Mouse (Mus musculus) brain, adult 2 months (tissue): ENCODE results near the gene Dglucy.

Experiments used
- DNase-seq: peaks from one replicate; pipeline ENCODE4 v3.0.0; 2011; ENCODE audit warnings: low read depth, low spot score

Dglucy gene

DNA sequence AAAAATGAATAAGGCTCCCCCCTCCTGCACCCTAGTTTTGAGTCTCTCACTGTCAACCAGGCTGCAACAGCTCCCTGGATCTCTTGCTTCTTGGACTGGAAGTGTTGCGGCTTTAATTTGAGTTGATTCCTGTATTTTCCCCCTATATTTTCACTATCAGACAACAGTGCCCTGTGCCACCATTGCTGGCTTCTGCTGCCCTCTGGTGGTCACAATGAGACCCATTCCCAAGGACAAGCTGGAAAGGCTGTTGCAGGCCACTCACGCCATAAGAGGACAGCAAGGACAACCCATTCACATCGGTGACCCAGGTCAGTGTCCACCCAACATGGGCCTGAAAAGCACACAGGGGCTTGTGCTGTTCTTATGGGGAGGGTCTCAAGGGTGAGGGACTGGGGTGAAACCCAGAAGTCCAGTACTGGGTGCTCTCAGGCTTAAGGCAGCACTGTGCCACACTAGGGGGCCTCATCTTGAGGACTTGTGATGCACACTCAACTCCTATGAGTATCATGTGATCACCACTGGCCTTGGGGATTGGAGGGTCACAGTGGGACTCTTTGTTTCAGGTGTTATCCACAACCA, 62.4 kb downstream of the Dglucy start:
- DNase-seq, result peak; percentile 90

DNA sequence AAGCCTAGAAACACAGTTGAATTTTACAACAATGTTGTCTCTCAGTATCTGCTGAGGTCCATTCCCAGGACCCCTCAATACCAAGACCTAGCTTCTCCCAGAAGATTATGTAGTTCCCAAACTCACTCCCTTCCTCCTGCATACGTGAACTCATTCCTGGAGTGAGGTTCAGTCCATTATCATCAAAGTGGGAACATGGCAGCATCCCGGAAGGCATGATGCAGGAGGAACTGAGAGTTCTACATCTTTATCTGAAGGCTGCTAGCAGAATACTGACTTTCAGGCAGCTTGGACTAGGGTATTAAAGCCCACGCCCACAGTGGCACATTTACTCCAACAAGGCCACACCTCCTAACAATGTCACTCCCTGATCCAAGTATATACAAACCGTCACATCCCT, 64.3 kb downstream of the Dglucy start:
- DNase-seq, result no peak

DNA sequence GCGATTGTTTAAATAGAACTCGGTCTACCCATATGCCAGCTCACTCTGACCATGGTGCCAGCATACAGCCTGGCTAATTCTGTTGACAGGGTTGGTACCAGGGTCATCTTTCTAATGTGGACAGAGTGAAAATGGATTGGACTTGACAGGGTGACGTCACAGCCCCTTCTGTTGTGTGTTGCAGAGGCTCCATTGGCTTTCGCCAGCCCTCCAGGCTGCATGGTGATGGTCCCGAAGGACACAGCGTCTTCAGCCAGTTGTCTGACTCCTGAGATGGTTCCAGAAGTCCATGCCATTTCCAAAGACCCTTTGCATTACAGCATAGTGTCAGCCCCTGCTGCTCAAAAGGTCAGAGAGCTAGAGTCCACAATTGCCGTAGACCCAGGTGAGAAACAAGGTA, 65.7 kb downstream of the Dglucy start:
- no peak for DNase-seq

DNA sequence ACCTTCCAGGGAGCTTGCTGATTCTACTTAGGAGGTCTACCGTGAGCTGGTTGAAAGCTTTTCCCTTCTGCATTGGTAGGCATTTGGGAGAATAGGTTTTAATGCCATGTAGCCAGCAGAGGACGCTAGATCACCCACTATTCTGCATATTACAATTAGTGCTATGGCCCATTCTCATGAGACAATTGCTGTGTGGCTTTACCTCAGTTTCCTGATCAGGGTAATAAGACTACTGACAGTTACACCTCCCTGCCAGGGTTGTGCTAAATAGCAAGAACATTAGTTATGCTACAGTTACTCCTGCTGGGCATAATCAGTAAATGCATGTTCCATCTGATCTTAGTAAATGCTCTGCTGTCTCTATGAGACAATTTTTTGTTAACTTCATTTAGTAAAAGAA, 67.0 kb downstream of the Dglucy start:
- DNase-seq, result no peak

DNA sequence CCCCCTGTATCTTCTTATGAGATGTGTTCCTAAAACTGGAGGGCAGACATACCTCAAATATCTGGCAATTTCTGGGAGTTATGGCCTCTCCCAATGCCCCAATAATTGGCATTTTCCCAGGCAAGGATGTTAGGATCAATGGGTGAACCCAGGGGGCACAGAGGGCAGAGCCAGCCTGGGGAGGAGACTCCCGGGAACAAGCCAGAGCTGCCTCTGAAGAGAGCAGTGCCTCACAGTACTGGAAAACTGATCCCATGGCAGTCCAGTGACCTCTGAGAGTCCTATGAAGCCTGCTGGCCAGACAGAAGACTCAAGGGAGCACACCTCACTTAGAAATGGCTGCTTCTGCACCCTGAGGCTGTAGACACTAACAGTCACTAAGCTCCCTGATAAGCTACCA, 67.7 kb downstream of the Dglucy start:
- DNase-seq, result no peak

DNA sequence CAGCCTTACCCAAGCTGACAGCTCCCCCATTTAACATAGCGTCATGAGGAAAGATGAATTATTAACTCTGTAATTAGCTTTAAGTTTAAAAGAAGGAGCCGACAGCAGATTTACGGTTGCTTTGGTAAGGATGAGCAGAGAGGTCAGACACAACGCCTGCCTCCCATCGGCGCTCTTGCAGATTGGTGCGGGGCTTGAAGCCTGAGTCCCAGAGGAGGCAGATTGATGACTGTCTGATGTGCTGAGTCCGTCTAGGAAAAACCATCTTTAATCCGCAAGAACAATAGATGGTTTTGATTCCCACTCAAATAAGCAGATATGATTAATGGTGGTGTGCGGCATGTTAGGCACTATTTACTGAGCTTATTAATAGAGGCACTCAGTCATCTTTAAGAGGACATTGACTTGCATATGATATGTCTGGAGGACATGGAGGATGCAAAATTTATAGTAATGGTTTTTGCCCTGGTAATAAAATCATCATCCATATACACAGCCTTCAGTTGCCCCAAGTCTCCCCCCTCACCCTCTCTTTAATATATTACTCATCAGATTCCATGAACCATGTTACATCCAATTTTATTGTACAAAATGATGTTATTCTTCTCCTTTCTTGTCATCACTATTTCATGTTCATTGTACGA, 68.7 kb downstream of the Dglucy start:
- no peak for DNase-seq

DNA sequence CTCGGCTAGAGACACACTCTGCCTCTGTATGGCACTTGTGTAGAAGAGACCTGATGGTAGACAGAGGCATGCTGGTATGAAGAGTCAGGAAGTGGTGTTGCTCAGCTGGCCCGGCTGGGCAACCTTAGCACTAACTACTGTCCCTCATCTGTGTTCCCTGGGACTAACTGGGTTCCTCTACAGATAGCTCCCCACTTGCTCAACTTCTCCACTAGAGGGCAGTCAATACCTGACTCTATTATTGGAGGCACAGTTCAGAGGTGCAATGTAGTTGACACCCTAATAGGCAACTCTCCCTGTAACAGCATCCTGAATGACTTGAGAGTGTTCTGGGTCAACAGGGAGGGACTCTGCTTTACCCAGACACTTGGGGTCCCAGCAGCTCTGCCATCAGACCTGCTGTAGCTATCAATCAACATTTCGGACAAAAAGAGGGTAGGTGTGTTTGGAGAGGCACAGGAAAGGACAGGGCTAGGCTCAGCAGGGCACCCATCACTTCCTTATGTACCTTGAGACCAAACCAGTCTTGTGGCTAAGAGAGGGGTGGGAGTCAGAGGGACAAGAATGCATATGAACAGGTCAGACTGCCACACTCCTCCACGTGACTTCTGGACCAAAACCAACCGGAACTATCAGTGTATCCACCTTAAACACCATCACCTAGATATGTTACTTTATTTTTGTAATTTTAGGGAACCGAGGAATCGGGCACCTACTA, 70.7 kb downstream of the Dglucy start:
- peak; percentile 82 for DNase-seq

DNA sequence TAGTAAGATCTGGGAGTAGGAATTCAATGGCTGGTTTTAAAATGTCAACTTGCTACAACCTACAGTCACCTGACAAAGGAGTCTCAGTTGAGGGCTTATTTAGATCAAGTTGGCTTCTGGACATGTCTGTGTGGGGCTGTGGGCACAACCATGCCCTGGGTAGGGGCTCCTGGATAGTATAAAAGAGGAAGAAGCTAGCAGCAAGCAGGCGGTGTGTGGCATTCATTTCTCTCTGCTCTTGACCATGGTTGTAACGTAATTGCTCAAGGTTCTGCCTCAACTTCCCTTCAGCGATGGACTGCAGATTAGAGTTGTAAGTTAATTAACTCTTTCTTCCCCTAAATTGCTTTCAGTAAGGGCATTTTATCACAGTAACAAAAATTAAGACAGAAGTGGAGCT, 73.5 kb downstream of the Dglucy start:
- DNase-seq, result no peak

DNA sequence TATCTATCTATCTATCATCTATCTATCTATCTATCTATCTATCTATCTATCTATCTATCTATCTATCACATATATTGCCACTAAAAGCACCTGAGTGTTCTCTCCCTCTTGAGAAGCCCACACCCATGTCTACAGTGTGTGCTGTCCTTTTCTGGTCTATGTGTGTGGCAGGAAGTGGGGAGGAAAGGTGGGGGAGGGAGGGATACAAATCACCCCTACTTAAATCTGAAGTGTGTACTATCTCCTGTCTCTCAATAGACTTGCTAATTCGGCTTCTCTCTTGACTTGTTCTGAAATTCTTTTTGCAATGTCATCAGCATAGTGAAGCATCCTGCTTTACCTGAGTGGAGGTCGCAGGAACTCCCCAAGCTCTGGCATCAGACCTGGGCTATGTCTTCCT, 77.5 kb downstream of the Dglucy start:
- no peak for DNase-seq

DNA sequence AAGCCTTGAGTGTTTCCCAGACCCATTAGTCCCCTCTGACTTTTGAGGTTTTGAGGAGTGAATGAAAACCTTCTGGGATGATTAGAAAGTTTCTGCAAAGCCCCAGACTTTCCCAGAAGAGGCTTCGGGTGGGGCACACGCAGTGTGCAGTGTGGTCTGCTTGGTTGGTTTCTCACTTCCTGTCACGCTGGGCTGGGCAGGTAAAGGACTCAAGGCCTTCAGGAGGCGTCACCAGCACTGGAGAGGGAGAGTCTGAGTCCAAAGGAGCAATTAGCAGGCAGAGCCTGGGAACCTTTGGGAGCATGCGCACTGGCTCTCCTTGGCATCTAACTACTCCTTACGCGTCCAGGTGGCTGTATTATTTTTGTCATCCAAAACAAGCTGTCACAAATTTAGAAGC, 78.9 kb downstream of the Dglucy start:
- DNase-seq, result peak; percentile 90

DNA sequence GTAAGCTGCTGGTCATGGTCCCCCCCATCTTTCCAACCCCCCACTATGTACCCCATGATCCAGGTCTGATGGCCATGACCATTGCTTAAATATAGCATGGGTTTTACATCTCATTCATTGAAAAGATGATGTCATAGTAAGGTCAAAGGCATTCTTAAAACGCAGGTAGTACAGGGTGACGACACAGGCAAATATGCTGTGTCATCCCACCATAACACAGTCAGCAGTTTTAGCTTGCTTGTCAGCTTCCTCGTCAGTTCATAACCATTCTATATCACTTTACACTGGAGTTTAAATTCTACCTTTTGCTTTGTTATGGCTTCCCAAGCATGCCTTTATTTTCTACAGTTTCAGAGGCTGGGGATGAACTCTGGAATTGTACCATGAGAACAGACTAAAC, 83.4 kb downstream of the Dglucy start:
- DNase-seq, result no peak

DNA sequence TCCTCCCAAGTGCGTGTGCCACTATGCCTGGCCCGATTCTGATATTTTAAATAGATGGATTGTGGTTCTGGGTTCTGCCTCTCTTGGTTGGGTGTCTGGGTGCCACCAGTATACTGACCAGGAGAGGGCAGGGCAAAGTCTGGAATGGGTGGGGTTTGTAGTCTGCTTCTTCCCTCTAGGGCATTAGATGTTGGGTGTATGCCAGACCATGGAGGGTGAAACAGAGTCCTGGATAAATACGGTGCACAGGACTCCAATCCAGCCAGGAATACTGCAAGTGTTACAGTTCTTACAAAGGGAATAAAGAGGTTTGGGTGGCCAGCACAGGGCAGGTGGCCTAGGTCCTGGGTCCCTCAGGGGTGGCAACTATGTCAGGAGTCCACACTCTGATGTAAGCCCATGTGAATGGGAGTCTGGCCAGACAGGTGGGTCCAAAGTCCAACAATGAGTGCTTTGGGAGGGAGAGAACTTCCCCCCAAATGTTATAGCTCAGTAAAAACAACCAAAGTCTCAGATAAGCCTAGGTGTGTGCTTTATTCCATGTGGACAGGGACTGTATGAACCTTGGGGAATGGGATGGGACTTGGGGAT, 84.1 kb downstream of the Dglucy start:
- DNase-seq, result no peak

DNA sequence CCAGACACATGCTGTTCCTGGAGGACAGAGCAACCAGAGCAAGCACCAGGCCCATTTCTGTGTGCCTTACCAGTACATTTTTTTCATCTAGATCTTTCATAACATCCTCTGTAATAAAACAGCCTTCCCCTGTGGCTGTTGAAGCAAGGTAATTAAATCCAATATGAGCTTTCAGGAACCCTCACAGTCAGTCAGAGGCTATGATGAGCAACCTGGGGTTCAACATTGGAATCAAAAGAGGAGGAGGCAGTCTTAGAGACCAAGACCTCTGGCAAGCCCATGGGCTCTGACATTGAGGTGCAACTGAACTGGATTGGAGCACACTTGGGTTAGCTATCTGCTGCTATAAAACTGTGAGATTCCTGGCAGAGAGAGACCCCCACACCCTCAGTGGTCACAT, 86.2 kb downstream of the Dglucy start:
- DNase-seq, result no peak

DNA sequence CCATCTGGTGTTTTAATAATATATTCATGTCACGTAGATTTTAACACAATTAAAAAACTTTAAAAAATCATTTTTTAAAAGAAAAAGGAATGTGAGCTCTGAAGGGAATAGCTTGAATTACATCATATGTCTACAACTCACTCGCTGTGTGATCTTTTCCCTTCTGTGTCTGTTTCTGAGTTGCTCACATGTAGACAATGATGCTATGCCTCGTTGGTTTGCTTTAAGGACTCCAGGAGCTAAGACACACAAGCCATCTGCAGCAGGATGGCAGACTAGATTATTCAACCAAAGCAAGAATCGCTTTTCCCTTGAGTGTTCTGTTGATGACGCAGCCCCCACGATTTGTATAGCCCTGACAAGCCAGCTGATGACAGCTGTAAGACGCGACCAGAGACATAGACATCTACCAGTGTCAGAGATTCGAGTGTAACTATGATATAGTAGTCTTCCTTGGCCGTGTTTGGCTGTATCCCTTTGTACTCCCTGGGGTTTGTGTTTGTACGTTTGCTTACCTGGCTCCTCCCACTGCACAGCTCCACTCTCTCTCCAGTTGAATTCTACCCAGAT, 86.7 kb downstream of the Dglucy start:
- peak; percentile 26 for DNase-seq

DNA sequence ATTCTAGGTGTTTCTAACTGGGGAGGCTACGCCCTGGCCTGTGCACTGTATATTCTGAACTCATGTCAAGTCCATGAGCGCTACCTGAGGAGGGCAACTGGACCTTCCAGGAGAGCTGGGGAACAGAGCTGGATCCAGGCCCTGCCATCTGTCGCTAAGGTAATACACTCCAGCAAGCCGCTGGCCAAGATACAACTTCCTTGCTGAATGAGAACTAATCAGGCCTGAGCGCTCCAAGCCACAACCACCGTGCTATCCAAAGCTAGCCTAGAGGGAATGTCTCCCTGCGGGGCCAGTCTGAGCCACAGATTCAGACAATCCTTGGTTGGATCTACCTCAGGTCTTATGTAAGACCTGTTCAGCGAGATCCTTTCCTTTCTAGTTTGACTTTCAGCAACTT, 88.2 kb downstream of the Dglucy start:
- DNase-seq, result peak; percentile 98

DNA sequence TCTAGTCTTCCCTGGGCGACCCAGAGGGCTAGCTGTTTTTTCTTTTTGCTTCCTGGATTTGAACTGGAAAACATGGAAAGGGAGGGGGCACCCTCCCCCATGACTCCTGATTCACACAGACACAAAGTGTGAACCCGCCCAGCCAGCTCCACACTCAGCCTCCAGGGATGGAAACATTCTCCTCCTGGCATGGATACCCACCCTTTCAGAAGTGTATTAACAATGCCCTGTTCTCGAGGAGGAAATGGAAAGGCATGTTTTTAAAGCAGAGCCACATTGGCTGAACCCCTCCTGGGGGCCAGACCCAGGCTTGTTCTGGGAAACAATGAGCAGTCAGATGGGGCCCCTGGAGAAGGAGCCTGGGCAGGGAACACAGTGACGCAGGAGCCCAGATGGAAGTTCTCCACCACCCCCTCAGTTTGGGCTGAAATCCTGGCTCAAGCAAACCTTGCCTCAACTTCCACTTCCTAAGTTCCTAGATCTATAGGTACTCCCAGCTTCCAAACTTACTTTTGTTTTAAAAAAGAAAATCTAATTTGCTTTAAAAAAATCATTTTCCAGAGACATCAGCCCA, 89.3 kb downstream of the Dglucy start:
- DNase-seq, result peak; percentile 59

DNA sequence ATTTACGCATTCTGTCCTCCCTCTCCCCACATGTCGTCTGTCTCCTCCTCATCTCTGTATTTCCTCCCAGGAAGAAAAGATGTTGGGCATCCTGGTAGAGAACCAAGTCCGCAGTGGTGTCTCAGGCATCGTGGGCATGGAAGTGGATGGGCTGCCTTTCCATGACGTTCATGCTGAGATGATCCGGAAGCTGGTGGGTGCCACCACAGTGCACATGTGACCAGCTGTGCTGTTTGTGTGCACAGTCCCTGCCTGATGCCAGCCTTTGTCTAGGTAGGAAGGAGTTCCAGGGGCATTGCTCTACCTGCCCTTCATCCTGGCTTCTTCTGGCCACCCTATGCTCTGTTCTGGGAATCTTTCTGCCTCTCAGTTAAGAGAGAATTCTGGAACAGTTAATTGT, 92.4 kb downstream of the Dglucy start:
- no peak for DNase-seq

DNA sequence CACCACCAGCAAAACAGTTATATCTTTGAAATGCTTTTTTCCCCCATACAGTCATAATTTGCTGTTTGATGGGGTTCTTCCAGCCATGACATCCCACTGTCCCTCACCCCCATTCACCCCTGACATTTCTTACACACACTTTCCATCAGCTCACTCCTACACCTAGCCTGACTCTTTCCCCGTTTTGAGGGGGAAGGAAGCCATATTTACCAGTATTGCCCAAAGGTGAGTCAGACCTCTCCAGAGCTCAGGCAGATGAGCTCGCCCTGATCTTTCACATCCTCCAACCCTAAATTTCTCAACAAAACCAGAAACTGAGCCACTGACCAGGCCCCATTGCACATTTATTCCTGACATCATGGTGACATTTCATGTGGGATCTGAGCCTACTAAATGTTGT, 93.0 kb downstream of the Dglucy start:
- DNase-seq, result no peak

DNA sequence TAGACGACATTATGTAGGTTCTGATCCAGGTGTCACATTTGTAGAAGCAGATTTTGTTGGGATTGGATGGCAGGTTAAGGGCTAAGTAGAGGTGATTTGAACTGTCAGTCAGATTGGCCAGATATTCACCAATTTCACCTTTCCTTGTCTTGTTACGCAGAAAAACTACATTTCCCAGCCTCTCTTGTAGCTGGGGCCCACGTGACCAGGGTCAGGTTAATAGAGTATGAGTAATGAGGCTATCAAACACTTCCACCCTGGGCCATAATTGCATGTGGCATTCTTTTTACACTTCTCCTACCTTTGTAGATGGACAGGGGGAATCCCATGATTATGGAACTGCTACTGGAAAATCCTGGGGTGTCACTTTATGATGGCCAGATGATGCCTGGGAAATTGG, 94.8 kb downstream of the Dglucy start:
- no peak for DNase-seq

DNA sequence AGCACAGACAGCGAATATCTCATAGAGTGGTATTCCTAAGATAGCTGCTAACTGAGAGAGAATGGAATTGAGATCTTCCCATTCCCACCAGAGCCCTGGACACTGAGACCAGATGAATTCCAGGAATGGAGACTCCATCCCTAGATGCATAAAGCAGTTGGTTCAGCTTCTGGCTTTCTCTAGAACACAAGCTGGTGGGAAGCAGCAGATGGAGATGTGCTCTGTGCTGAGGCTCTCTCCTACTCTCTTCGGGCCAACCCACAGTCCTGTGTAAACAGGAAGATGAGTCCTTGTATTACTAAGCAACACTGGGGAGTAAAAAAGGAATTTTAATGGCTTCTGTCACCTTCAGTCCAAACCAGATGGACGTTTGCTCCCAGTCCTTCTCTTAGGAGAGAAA, 96.7 kb downstream of the Dglucy start:
- DNase-seq, result peak; percentile 91

DNA sequence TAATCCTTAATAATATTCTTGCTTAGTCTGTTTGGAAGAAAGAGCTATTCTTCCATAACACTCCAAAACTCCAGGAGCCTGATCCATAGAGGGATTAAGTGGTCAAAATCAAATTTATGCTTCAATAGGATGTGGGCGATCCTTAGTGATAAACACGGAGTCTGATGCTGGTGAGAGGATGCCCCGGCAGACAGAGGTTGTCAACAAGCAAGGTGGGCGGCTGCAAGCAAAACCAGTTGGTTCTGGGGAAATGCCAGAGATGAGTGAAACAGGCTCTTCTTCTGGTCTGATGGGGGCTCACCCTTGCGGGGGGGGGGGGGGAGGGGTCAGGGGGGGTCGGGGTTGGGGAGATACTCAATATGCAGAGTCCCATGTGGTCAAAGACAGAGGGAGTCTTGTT, 97.1 kb downstream of the Dglucy start:
- DNase-seq, result no peak

DNA sequence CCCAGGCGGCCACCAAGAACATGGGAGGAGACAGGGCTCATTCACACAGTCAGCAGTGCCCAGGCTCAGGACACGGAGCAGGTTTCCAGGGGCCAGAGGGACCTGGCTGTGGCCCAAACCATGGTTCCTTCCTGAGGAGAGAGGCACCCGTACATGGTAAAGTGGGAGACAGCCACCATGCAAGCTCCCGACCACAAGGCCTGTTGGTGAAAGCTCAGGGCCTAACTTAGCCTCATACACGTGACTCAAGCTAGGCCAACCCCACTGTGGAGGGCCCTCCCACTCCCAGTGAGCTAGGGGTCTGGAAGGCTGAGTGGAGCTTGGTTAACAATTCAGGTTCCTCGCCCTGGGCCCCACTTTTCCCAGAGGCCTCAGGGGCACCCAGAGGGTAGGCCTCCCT, 99.1 kb downstream of the Dglucy start:
- no peak for DNase-seq
